Mouse (Mus musculus) olfactory bulb, adult 2 months (tissue): ENCODE measurements around the gene Elk3. TPM values are rescaled to one million over a fixed set of nuclear protein-coding genes. Genes with fewer than 3 reads are reported as not detected.
A peak's percentile ranks its signal among the peaks of the same experiment; 100 is the strongest.

ENCODE experiments used
- H3K27ac ChIP-seq: fragments of 200-500 bp; 2 replicates; pipeline ENCODE4 v1.5.1; 2012; ENCODE audit warnings: low read depth, low read length; ENCODE audit not compliant: insufficient read depth
- H3K4me1 ChIP-seq: fragments of 200-500 bp; 2 replicates; pipeline ENCODE4 v1.6.1; 2012; ENCODE audit warnings: low read length; ENCODE audit not compliant: control insufficient read depth, insufficient read depth
- H3K4me3 ChIP-seq: fragments of 200-500 bp; 2 replicates; pipeline ENCODE4 v1.5.1; 2012; ENCODE audit warnings: mild to moderate bottlenecking, low read depth, low read length, moderate library complexity; ENCODE audit not compliant: insufficient read depth
- CTCF ChIP-seq: fragments of 200-500 bp; IDR thresholded peaks from 2 replicates; pipeline ENCODE4 v1.5.1; 2012; ENCODE audit warnings: low read depth, mild to moderate bottlenecking, low read length, moderate library complexity; ENCODE audit not compliant: insufficient read depth
- POLR2A ChIP-seq: fragments of 200-500 bp; IDR thresholded peaks from 2 replicates; pipeline ENCODE4 v1.6.1; 2012; ENCODE audit warnings: mild to moderate bottlenecking, low read depth, low read length, moderate library complexity; ENCODE audit not compliant: insufficient read depth
- WGBS: fragments of 180-500 bp; shearing (Covaris S2); methylation state at CpG from one replicate; pipeline ENCODE4 v1.1.7; 2018; 5-methylcytosine and 5-hydroxymethylcytosine counted together
- polyA plus RNA-seq: library from polyadenylated mRNA; stranded (reverse); fragments of >200 nt; gene quantifications from 2 replicates; pipeline ENCODE4 v1.2.4, GENCODE M21; 2012; ENCODE audit warnings: low replicate concordance; ENCODE audit not compliant: missing spikeins, insufficient read depth, insufficient read length

Gene Elk3
- polyA plus RNA-seq, 1 experiment, result not detected

- H3K27ac ChIP-seq, result no peak overlapping the region
- WGBS, result 84% methylated on average over 9 of the region's 9 CpGs
- no peak overlapping the region for H3K4me3 ChIP-seq
- no peak for TF ChIP-seq CTCF
- TF ChIP-seq POLR2A, result no peak
- peaks cover 4% of the 10 kb centered on the region; the same call in 1 of the 2 replicates for H3K4me1 ChIP-seq
These were observed 71.6 kb downstream of the Elk3 start for GRCm38 (mm10) chr10:93239201-93239806.

- H3K27ac ChIP-seq, result no peak overlapping the region
- WGBS, result 76% methylated on average over 9 of the region's 9 CpGs
- peaks cover 16% of the 10 kb centered on the region for H3K4me1 ChIP-seq
- no peak overlapping the region for H3K4me3 ChIP-seq
- TF ChIP-seq CTCF (no peak), POLR2A (no peak)
These were observed 76.2 kb downstream of the Elk3 start for GRCm38 (mm10) chr10:93234692-93235091.

GRCm38 (mm10) chr10:93233665-93234194 lies 77.2 kb downstream of the Elk3 start:
- no peak overlapping the region for H3K27ac ChIP-seq
- WGBS, result 52% methylated on average over 6 of the region's 6 CpGs
- peaks cover 17% of the 10 kb centered on the region for H3K4me1 ChIP-seq
- TF ChIP-seq CTCF, result no peak
- TF ChIP-seq POLR2A, result no peak
- no peak overlapping the region for H3K4me3 ChIP-seq

GRCm38 (mm10) chr10:93231893-93232292 lies 79.0 kb downstream of the Elk3 start:
- Histone ChIP-seq H3K27ac (no peak overlapping the region), H3K4me3 (no peak overlapping the region), H3K4me1 (peaks cover 17% of the 10 kb centered on the region)
- TF ChIP-seq CTCF (no peak), POLR2A (no peak)
- WGBS, result 23% methylated on average over 5 of the region's 5 CpGs

GRCm38 (mm10) chr10:93231490-93231889 lies 79.4 kb downstream of the Elk3 start:
- Histone ChIP-seq H3K4me3 (no peak overlapping the region), H3K27ac (peak overlapping the region; percentile 97), H3K4me1 (peaks cover 17% of the 10 kb centered on the region)
- WGBS, result 25% methylated on average over 4 of the region's 4 CpGs
- TF ChIP-seq CTCF (no peak), POLR2A (no peak)

GRCm38 (mm10) chr10:93228401-93229007 lies 82.4 kb downstream of the Elk3 start:
- H3K27ac ChIP-seq, result 0 out of 2 replicates have a peak overlapping the region, but pooled peaks have one; percentile 67
- 37% methylated on average over 11 of the region's 11 CpGs for WGBS
- H3K4me1 ChIP-seq, result peaks cover 17% of the 10 kb centered on the region
- H3K4me3 ChIP-seq, result no peak overlapping the region
- TF ChIP-seq CTCF (no peak), POLR2A (no peak)

GRCm38 (mm10) chr10:93227921-93228320 lies 83.0 kb downstream of the Elk3 start:
- Histone ChIP-seq H3K4me1 (peaks cover 12% of the 10 kb centered on the region), H3K4me3 (no peak overlapping the region), H3K27ac (peak overlapping the region; percentile 51; the same call in 1 of the 2 replicates)
- TF ChIP-seq CTCF (no peak), POLR2A (no peak)
- 34% methylated on average over 8 of the region's 8 CpGs for WGBS

GRCm38 (mm10) chr10:93225751-93226150 lies 85.2 kb downstream of the Elk3 start:
- Histone ChIP-seq H3K27ac (no peak overlapping the region), H3K4me1 (peaks cover 10% of the 10 kb centered on the region), H3K4me3 (no peak overlapping the region)
- no peak for TF ChIP-seq POLR2A
- TF ChIP-seq CTCF, result no peak
- 68% methylated on average over 6 of the region's 6 CpGs for WGBS

- peaks cover 7% of the 10 kb centered on the region; the same call in 1 of the 2 replicates for H3K4me1 ChIP-seq
- WGBS, result 83% methylated on average over 8 of the region's 8 CpGs
- H3K27ac ChIP-seq, result no peak overlapping the region
- TF ChIP-seq POLR2A, result no peak
- TF ChIP-seq CTCF, result no peak
- no peak overlapping the region for H3K4me3 ChIP-seq
These were observed 95.7 kb downstream of the Elk3 start for GRCm38 (mm10) chr10:93215051-93215763.
